Mouse (Mus musculus) megakaryocyte, adult 5-6 weeks (primary cell): Measurements from ENCODE around the gene Olfr727. TPM values are rescaled to one million over a fixed set of nuclear protein-coding genes. Genes with fewer than 3 reads are reported as not detected.

ENCODE experiments used
- ATAC-seq: 2 replicates; pipeline ENCODE4 v1.8.0; 2016; ENCODE audit warnings: mild to moderate bottlenecking, inconsistent platforms; ENCODE audit not compliant: poor library complexity, severe bottlenecking
- total RNA-seq, 2 experiments: library from RNA; stranded (forward) in 1 of 2; stranded (reverse) in 1 of 2; fragments of 153-499, 151-499 nt in 1 of 2; fragments of 221-1000, 200-1000 nt in 1 of 2; gene quantifications; 2 replicates each; pipeline versions ENCODE4 v1.2.3 to v1.2.4; 2015 to 2017

Olfr727 gene
- total RNA-seq (2015) (not detected in 2 replicates), total RNA-seq (2017) (not detected in 2 replicates)

DNA sequence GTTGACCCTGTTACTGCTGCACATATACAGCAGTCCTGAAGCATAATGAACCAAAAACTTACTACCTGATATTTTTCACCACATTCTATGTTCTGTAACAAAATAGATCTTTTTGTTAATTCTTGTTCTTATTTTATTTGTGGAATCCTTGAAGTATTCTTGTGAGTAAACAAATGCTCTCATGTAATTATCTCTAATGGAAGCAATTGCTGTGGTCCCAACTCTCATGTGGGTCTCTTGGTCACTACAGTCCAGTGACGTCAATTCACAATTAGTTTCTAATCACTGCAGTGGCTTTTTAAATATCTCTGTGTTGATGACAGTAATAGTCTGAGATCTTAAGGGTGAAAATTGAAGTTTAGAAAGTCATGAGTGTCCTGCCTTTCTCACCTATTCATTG is at the start of gene Olfr727:
Olfr727 (plus strand) TSS at position 301 of the 400 bp plus-strand sequence.
- ATAC-seq = no peak

DNA sequence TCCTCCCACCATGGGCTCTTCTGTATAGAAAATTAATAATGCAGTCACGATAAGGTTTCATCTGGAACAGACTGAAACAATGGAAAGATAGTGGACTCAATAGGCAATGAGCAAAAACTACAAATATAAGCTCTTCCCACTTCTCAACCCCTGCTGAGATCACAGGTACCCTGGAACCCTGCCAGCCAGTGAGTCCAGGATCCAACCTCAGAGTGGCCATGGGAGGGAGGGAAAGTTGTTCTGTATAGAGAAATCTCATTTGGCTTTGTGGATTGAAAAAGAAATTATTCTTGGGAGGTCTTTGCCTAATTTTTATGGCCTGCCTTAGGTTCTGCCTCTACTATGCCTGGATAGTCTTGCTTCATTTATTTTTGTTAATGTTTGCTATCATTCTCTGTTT is 32.1 kb upstream of the Olfr727 start, which contains the start of gene Olfr726:
Olfr726 (minus strand) TSS at position 101 of the 400 bp plus-strand sequence.
- ATAC-seq = no peak

DNA sequence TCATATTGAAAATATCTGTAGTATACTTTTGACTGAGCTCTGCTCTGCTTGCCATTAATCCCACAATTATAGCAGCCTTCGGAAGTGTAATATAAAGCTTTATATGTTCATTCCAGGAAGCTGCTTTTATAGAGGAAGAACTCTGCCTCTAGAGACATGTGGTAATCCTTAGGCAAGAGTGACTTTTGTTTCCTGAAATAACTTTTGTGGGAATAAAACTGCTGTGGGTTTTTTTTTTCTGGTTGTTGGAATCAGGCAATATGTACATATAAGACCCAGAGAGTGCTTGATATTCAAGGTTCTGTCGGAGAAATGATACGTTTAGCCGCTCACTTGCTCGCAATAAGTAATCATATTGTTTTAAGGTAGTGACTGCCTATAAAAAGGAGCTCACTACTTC is 19.6 kb downstream of the Olfr727 start, which contains the start of gene Olfr728:
Olfr728 (minus strand) TSS at position 101 of the 400 bp plus-strand sequence.
- no peak for ATAC-seq

DNA sequence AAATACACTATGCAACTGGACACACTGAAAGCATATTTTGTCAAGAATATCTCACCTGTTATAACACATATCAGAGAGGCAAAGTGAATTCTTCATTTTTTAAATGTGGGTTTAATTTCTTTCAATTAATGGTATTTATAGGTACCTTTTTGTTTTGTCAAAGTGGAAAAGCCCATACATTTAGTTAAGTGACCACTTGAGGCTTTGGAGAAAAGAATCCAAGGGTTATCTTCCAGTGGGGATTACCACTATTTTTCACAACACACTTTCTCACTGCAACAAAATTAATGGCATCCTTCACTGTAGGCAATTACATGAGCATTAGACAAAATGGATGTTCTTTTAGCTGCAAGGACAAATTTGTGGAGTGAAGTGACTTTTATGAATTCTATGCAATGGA is 29.8 kb downstream of the Olfr727 start, which contains the start of gene Olfr729:
Olfr729 (minus strand) TSS at position 101 of the 400 bp plus-strand sequence.
- ATAC-seq = no peak

Other genes with a start within 250 kb of the Olfr727 start
- not detected in 2 replicates for gene Olfr722, start 221.2 kb upstream of the Olfr727 start, total RNA-seq (2015)
- gene Olfr722, start 221.2 kb upstream of the Olfr727 start, total RNA-seq (2017) = not detected in 2 replicates
- not detected in 2 replicates for gene Olfr723, start 191.4 kb upstream of the Olfr727 start, total RNA-seq (2015)
- not detected in 2 replicates for gene Olfr723, start 191.4 kb upstream of the Olfr727 start, total RNA-seq (2017)
- not detected in 2 replicates for gene Olfr724, start 159.9 kb upstream of the Olfr727 start, total RNA-seq (2015)
- gene Olfr724, start 159.9 kb upstream of the Olfr727 start, total RNA-seq (2017) = not detected in 2 replicates
- not detected in 2 replicates for gene Olfr725, start 82.8 kb upstream of the Olfr727 start, total RNA-seq (2015)
- gene Olfr725, start 82.8 kb upstream of the Olfr727 start, total RNA-seq (2017) = not detected in 2 replicates
- gene Olfr726, start 32.2 kb upstream of the Olfr727 start, total RNA-seq (2015) = not detected in 2 replicates
- not detected in 2 replicates for gene Olfr726, start 32.2 kb upstream of the Olfr727 start, total RNA-seq (2017)
- not detected in 2 replicates for gene Olfr728, start 19.5 kb downstream of the Olfr727 start, total RNA-seq (2015)
- not detected in 2 replicates for gene Olfr728, start 19.5 kb downstream of the Olfr727 start, total RNA-seq (2017)
- gene Olfr729, start 29.7 kb downstream of the Olfr727 start, total RNA-seq (2015) = not detected in 2 replicates
- not detected in 2 replicates for gene Olfr729, start 29.7 kb downstream of the Olfr727 start, total RNA-seq (2017)
- gene Olfr730, start 65.0 kb downstream of the Olfr727 start, total RNA-seq (2015) = not detected in 2 replicates
- gene Olfr730, start 65.0 kb downstream of the Olfr727 start, total RNA-seq (2017) = not detected in 2 replicates
- not detected in 2 replicates for gene Olfr731, start 118.7 kb downstream of the Olfr727 start, total RNA-seq (2015)
- gene Olfr731, start 118.7 kb downstream of the Olfr727 start, total RNA-seq (2017) = not detected in 2 replicates
- not detected in 2 replicates for gene Olfr732, start 161.0 kb downstream of the Olfr727 start, total RNA-seq (2015)
- gene Olfr732, start 161.0 kb downstream of the Olfr727 start, total RNA-seq (2017) = not detected in 2 replicates
- gene Olfr733, start 178.3 kb downstream of the Olfr727 start, total RNA-seq (2015) = not detected in 2 replicates
- not detected in 2 replicates for gene Olfr733, start 178.3 kb downstream of the Olfr727 start, total RNA-seq (2017)
- gene Olfr734, start 203.6 kb downstream of the Olfr727 start, total RNA-seq (2015) = not detected in 2 replicates
- gene Olfr734, start 203.6 kb downstream of the Olfr727 start, total RNA-seq (2017) = not detected in 2 replicates
- gene Olfr735, start 225.7 kb downstream of the Olfr727 start, total RNA-seq (2015) = not detected in 2 replicates
- gene Olfr735, start 225.7 kb downstream of the Olfr727 start, total RNA-seq (2017) = not detected in 2 replicates
- gene Tlr11, start 234.7 kb downstream of the Olfr727 start, total RNA-seq (2015) = 0.45 and 1.3 TPM in 2 replicates
- gene Tlr11, start 234.7 kb downstream of the Olfr727 start, total RNA-seq (2017) = 1.2 and 1.4 TPM in 2 replicates